Mouse (Mus musculus) frontal cortex, postnatal 10 days (tissue): ENCODE results near the gene Med18.
"Not testable (repeated sequence)": the region's sequence is repeated elsewhere in the genome, so short reads cannot be mapped to it uniquely, and the experiment has no call there.

Source experiments
- DNase-seq, 2 experiments: peaks; one replicate each; pipeline ENCODE4 v3.0.0; 2022; ENCODE audit warnings: low spot score in 2 of 2, mixed read lengths in 1 of 2

The Med18 gene

DNA sequence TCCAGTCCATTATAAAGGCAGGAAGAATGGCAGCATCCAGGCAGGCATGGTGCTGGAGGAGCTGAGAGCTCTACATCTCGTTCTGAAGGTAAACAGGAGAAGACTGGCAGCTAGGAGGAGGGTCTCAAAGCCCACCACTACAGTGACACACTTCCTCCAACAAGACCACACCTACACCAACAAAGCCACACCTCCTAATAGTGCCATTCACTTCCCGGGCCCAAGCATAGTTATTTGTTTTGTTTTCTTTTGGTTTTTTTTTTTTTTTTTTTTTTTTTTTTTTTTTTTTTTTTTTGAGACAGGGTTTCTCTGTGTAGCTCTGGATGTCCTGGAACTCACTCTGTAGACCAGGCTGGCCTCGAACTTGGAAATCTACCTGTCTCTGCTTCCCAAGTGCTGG is 18.4 kb upstream of the Med18 start:
- DNase-seq = not testable (repeated sequence)

DNA sequence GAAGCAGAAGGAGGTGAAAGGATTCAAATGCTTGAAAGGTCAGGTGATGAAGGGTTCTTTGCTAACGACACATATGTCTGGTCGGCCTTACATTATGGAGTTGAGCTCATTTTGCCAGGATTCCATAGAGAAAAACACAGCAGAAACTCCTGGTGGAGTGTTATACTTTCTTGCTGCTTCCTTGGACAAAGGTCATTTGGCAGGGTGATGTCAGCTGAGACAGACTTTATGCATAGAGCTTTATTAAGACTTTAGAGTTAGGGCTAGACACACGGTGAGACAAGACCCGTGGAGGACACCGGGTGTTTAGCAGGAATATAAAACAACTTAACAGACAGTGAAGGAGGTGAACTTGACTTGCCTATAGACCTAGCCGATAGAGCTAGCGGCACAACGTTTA is 14.1 kb upstream of the Med18 start:
- no peak for DNase-seq

DNA sequence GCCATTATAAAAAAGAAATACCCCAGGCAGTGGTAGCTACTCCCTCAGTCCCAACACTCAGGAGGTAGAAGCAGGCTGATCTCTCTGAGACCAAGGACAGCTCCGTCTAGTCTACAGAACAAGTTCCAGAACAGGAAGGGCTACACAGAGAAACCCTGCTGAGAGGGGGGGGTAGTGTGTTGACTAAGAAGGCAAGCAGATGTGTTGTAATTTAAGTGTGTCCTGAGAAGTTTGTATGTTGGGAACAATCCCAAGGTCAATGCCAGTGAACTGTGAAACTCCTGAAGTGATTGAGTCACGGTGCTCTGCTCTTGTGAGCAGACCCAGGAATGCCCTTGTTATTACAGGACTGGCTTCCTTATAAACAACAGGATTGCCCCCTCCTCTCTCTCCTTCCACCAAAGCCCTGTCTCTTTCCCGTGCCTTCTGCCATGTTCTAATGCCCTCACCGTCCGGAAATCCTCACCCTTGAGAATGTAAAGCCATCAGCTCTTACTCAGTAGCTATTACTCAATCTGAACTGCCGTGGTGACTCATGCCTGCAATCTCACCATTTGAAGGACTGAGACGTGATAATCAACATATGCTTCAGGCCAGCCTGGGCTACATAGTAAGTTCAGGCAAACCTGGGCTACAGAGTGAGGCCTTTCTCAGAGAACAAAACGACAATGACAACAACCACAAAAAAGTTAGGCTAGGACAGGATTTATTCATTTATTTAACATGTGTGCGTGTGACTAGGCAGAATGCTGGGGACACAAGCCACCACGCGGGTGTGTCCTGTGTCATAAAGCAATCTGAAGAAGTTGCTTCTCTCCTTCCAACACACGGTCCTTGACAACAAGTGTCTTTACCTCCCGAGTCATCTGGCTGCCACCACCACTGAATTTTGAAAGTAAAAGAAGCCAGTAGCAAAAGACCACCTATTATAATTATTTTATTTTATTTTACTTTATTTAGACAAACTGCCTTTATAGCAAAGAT is 12.5 kb upstream of the Med18 start:
- DNase-seq = no peak

DNA sequence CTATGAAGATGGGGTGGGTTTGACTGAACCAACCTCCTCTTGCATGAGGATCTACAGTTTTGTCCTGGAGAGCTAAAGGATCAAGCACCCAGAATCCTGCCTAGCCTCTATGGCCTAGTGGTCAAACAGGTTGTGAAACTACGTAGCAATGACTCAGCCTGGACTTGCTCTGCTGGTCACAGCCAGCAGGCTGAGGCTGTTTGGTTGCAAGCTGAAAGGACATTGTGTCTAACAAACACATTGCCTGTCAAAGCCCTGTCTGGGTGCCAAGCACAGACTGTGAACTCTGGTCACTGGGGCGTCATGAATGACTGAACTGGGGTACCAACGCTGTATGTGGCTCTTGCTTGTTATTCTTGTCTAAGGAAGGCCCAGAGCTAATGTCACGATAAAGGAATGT is 10.9 kb upstream of the Med18 start:
- no peak for DNase-seq

DNA sequence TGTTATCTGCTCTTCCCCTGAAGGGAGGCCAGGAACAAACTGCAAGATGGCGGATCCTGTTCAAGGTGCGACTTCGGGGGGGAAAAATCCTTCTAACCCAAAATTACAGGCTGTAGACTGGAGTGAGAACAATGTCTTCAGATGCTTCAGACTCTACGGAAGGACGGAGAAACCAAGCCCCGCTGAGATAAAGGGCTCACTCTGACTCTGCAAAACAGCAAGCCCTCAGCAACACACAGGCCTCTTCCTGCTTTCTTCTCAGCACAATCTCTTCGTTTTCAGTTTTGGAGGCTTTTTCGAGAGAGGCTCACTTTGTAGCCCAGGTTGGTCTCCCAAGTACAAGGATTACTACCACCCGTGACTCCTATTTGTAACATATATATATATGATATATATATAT is 9.7 kb upstream of the Med18 start:
- DNase-seq = no peak

DNA sequence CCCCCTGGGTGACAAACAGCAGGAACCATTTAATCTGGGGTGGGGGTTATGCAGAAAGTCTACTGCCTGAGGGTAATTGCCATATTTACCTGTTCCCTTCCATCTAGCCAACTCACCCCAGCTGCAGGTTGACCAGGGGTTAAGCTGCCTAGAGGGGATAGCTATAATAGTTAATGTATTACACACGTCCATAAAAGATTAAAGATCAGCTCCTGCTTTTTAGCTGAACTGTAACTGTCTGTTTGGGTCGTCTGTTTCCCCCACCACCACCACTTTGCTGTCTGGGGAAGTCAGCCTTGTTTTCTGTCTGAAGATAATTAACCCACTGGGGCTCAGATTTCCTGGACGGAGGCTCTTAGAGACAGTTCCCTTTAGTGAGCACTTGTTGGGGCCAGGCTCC is 6.2 kb upstream of the Med18 start:
- no peak for DNase-seq

DNA sequence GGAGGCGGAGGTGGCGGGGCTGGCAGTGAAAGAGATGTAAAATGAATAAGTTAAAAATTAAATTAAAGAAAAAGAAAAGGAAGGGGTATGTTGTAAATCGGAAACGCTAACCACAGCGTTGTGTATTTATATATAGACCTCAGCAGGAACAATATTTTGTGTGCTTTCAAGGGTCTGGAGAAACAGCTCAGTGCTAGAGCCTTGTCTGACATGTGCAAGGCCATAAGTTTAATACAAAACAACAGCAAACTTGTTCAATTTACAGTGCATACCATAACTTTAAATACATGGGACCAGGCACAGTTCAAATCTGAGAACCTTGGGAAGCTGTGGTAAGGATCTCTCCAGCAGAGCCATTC is 513 bp upstream of the Med18 start:
- no peak for DNase-seq

DNA sequence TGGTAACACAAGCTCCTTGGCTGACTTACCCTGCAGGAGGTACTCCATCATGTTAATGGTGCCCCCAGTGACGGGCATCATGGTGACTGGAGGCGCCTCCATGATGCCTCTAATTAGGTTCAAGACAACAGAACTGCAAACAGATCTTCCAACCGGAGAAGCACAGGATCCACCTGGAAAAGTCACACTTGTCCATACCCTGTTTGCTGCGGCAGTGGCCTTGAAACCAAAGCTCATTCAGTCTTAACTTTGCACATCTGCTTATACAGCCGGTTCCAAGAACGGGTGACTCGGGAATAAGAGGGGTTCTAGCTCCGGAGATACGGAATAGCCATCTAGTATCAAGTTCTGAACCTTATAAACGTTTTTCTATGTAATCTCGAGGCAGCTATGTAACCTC is 885 bp downstream of the Med18 start:
- DNase-seq = no peak

DNA sequence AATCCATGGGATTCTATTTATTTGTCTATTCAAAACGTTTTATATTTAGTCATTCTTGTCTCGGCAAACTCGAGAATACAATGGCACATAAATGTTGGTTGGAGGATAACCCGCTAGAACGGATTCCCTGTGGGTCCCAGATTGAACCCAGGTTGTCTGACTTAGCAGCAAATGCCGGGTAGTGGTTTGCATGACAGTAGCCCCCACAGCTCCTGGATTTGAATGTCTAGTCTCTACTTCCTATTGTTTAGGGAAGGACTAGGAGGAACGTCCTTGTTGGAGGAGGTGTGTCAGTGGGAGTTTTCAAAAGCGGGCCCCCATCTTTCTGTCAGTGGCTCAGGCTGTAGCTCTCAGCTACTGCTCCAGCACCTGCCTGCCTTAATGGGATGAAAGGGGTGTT is 3.5 kb downstream of the Med18 start:
- no peak for DNase-seq

DNA sequence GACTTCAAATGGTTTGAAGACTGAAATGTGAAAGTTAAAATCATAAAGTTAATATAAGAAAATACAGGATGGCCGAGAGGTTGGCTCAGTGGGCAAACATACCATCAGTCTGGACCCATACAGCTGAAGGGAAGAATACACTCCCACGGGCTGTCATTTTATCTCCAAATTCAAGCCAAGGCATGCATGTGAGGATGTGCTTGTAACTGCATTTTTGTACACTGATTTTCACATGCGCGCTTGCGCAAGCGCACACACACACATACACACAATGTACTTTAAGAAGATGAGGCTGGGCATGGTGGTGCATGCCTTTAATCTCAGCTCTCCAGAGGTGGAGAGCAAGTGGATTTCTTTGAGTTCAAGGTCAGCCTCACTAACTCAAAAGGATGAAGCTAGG is 8.2 kb downstream of the Med18 start:
- no peak for DNase-seq

DNA sequence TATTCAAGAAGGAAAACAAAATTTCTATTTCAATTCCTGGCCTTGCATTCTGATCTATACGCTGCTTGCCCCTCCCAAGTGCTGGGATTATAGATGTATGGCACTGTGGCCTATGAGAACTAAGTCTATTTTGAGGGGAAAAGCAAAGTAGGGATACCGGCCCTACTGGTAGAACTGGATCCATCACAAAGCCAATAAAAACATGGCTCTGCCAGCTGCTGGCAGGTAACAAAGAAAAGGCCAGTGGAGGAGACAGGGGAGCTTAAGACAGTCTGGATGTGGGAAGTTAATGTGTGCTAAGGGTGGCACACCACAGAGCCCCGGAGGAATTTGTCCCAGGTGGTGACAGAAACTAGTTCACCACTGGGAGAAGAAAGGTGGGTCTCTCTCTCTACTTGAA is 8.6 kb downstream of the Med18 start:
- DNase-seq = no peak

DNA sequence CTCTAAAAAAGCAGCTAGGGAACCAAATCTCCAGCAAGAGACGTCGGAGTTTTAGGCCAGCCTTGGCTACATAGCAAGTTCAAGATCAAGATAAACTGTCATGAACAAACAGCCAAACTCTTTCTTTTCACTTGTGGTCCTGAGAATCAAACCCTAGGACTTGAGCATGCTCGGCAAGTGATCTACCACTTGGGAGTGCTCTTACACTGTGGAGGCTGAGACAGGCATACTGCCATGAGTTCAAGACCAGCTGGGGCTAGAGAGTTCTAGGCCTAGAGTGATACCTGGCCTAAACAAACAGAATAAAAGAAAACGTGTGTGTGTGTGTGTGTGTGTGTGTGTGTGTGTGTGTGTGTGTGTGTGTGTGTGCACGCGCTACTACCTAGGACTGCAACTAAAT is 9.5 kb downstream of the Med18 start:
- DNase-seq = no peak

DNA sequence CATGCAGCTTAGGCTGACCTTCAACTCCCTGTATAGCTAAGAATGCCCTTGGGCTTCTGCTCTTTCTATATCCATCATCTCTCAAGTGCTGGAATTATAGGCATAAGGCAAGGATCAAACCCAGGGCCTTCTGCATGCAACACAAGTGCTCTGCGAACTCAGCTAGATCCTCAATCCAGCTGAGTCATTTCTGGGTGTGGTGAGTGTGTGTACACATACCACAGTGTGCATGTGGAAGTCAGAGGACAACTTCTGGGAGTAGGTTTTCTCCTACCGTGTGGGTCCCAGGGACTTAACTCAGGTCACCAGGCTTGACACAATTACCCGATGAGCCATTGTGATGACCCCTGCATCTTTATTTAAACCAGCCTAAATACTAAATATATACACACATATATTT is 13.9 kb downstream of the Med18 start:
- DNase-seq = no peak

DNA sequence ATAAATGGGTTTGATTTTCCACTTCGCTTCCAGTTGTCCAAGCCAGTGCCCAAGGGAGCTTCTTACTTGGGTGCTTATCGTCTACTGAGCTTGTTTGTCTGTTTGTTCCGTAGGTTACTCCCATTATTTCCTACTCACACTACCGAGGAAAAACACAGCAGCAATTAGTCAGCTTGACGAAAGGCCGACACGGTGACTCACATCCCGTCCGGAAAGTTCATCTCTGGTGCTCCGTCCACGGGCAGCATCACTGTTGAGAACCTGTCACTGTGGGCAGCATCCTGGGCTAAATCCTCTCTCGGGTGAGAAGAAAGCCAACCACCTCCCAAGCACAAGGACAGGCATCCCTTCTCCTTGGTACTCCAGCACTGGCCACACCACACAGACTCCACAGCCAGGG is 17.6 kb downstream of the Med18 start:
- no peak for DNase-seq

DNA sequence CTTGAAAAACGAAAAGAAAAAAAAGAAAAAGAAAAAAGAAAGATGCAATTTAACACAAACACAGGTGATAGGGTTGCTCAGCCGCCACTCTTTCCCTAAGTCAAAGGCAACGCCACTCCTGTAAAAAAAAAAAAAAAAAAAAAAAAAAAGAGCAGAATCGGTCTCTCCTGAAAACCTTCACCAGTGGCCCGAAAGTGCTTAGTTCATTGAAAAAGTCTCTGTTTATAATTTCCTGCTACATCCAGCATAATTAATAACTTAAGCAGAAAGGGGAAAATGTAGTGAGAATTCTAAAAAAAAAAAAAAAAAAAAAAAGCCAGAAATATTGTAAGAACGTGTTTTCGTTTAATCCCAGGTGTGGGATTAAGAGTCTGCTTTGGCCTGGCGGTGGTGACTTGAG is 19.2 kb downstream of the Med18 start:
- no peak for DNase-seq

DNA sequence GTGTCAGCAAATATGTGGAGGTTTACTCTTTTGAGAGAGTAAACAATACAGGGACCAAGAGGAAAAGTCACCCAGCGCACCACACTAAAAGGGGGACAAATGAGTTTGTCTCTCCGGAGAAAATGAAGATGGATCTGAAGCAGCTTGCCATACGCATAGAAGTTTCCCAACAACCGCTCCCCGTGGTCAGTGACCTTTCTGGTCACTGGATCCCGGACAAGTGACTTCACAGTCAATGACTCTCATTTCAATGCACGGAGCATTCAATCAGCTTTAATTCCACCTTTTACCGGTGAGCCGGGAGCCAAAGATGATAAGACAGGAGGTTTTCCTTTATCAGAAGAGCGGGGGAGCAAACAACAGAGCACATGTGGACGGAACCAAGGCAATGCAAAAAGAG is 25.9 kb downstream of the Med18 start:
- DNase-seq = no peak

DNA sequence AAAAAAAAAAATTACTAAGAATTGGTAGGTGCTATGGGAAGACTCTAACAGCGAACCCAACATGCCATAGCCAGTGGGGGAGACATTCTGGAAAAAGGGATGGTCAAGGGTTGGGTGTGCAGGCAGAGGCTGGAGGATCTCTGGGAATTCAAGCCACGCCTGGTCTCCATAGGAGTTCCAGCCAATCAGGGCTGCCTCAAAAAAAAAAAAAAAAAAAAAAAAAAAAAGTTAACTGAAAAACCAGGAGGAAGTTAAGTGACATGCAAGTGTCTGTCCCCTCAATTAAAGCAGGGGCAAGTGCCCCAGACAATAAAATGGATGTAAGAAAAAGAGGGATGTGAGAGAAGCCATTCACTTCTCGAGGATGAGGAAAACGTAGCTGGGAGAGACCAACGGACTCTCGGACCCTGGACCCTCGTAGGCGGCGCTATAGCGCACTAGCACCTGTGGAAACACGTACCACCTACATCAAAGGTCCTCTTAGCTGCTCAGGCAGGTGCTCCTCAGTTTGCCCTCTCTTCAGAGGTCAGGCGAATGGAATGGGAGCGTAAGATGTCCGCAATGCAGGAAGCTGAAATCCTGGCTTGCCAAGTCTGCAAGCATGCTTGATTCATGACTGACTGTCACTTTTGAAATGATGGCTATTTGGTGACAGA is 30.9 kb downstream of the Med18 start:
- no peak for DNase-seq

DNA sequence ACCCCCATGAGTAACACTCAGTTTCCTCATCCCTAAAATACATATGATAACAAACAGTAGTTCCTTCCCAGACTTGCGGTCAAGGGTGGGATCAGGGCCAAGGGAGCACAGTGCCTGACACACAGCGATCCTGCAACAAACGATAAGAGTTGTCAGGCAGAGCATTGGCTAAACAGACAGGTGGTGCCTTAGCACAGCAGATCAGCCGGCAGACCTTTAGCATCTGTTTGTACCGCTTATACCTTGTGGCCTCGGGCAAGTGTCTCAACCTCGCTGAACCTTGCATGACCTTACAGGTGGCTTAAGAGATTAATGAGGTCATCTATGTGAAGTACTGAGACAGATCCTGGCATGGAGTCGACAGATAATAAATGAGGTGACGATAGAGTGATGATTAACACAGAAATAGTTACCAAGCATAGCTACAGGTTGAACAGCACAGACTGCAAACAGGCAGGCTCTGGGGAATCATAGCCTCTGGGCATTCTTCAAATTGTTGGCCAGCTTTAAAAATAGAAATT is 35.6 kb downstream of the Med18 start:
- DNase-seq = no peak

DNA sequence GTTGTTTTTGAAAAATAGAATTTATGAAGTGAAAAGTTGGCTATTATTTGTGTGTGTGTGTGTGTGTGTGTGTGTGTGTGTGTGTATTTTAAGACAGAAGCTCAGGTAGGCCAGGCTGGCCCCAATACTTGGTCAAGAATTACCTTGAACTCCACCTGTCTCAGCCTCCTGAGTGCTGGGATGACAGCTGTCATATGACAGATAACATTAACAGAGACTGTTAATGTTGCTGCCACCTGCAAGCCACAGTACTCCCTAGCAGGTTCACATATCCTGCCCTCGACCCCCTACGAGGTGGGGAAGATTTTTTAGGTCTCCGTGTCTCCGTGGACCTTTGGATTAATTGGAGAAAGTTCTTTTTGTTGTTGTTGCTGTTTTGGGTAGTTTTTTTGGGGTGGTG is 36.2 kb downstream of the Med18 start:
- no peak for DNase-seq

DNA sequence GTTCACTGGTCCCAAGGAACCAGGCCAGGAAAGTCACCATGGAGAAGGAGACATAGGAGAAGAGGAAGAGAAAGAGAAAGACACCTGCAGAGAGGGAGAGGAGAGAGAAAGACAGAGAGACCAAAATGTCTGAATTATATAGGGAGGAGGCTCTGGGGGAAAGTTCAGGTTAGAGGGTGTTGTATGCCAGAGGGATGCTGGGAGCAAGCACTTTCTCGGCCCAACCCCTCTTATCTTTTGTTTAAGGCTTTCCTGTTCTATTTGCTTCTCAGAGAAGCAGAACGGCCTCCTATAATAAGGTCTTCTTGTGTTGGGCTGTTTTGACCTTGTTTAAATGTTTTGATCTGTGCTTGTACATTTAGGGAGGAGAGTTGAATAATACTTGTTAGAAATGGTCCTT is 37.7 kb downstream of the Med18 start:
- no peak for DNase-seq

DNA sequence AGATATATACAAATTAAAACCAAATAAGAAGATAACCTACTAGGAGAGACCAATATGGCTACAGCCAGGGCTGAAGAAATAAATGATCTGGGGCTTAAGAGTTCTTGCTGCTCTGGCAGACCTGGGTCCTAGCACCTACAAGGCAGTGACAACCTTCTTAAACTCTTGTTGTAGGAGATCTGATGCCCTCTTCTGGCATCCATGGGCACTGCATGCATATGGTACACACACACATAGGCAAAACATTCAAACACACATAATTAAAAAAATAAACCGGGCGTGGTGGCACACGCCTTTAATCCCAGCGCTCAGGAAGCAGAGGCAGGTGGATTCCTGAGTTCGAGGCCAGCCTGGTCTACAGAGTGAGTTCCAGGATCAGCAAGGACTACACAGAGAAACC is 39.0 kb downstream of the Med18 start:
- no peak for DNase-seq

DNA sequence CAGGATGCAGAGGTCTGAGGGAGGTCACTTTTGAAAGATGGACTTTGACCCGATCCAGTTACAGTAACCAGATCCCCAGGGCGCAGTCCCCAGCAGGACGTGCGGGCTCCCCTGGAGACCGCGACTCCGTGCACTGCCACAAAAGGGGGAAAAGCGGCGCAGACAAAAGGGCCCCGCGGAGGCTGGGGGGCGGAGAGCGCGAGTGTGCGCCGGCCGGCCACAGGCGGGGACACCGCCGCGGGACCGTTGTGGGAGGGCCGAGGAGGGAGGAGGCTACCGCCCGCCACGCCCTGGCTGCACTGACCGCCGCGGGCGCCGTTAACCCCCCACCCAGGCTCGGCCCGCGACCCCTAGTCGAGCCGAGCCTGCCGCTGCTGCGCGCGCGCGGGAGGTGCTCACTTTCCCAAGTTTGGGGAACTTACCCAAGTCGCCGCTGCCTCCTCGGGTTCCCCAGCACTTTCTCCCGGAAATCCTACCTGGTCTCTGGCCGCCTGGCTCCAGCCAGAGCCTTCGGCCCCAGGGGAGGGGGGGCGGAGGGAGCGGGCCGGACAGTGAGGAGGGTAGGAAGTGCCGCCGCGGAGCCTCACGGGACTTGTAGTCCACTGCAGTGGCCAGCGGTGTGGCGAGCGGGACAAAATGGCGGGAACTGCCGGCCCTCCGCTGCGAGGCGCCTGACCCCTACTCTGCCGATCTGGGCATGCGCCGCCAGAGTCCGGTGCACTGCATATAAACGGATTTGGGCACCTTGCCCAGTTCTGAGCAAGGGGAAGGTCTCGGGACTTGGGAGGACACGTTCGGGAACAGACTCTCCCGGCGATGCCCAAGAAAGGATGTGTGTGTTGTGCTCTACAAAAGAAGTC is 41.6 kb downstream of the Med18 start, which contains the start of gene Phactr4:
Phactr4 (minus strand) TSS at position 567 of the 860 bp plus-strand sequence.
- DNase-seq = peak; percentile 90 to 92
